Mouse (Mus musculus): ENCODE results near the gene Cxcr6. TPM values are rescaled to one million over a fixed set of nuclear protein-coding genes. Genes with fewer than 3 reads are reported as not detected.

Gene Cxcr6
- total RNA-seq, 1 experiment = 1.3 TPM

DNA sequence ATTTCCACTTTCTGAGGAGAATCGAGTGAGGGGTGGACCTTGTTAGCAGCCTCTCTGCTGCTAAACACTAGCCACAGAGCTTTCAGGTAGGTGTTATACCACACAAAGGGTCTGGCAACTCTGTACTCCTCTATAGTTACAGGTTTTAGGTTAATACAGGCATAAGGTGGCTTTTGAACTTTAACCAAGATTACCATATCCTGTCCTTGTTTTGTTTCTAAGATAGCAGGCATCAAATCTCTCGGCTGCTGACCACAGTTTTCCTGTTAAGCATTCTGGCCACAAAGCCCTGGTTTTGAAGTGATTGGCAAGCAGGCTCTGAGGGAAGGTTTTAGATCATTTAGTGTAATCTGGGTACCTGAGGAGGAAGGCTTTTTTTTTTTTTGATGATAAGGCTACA is 8.1 kb downstream of the Cxcr6 start:
- Histone ChIP-seq H3K36me3 (ENCODE audit: control insufficient read depth, insufficient read depth, low read length, poor library complexity, severe bottlenecking) (no peaks in the 10 kb centered on the region; the same call in 1 of the 2 replicates), H3K9ac (ENCODE audit: insufficient read depth, low read depth, low read length, poor library complexity, severe bottlenecking) (no peak overlapping the region), H3K4me1 (ENCODE audit: control insufficient read depth in 2 of 2, insufficient read depth in 2 of 2, low read length in 2 of 2, poor library complexity in 1 of 2) (no peaks in the 10 kb centered on the region), H3K9me3 (ENCODE audit: control insufficient read depth, insufficient read depth, low read depth, low read length) (no peaks in the 10 kb centered on the region), H3K27ac (ENCODE audit: insufficient read depth, low read depth, low read length, poor library complexity, severe bottlenecking) (no peak overlapping the region), H3K4me3 (ENCODE audit: insufficient read depth in 1 of 2, low read depth in 1 of 2, low read length in 2 of 2, poor library complexity in 1 of 2, severe bottlenecking in 1 of 2) (no peak overlapping the region)
- in situ Hi-C loops (cut with MboI; ENCODE audit: low sequenced_read_pairs in 2 of 2, unreplicated experiment in 2 of 2) = no loop called here
- TF ChIP-seq MAFK (IDR thresholded peaks at IDR 0.05; ENCODE audit: insufficient read depth, low read depth, low read length) = no peak
- TF ChIP-seq ZNF384 (IDR thresholded peaks at IDR 0.05; ENCODE audit: low read depth, low read length) = no peak
- no peak for TF ChIP-seq ZC3H11A (IDR thresholded peaks at IDR 0.05; ENCODE audit: borderline replicate concordance, low read depth, low read length)
- TF ChIP-seq HCFC1 (IDR thresholded peaks at IDR 0.05; ENCODE audit: borderline replicate concordance, insufficient read depth, low read length) = no peak
- no peak for TF ChIP-seq CHD2 (IDR thresholded peaks at IDR 0.05; ENCODE audit: low read depth, low read length)
- no peak for DNase-seq (ENCODE audit: low read depth, low spot score)

GRCm38 (mm10) chr9:123814821-123815220 is 8.5 kb downstream of the Cxcr6 start:
- Histone ChIP-seq H3K4me1 (ENCODE audit: control insufficient read depth in 2 of 2, insufficient read depth in 2 of 2, low read length in 2 of 2, poor library complexity in 1 of 2) (no peaks in the 10 kb centered on the region), H3K9me3 (ENCODE audit: control insufficient read depth, insufficient read depth, low read depth, low read length) (no peaks in the 10 kb centered on the region), H3K4me3 (ENCODE audit: insufficient read depth in 1 of 2, low read depth in 1 of 2, low read length in 2 of 2, poor library complexity in 1 of 2, severe bottlenecking in 1 of 2) (no peak overlapping the region), H3K27ac (ENCODE audit: insufficient read depth, low read depth, low read length, poor library complexity, severe bottlenecking) (no peak overlapping the region), H3K36me3 (ENCODE audit: control insufficient read depth, insufficient read depth, low read length, poor library complexity, severe bottlenecking) (no peaks in the 10 kb centered on the region; the same call in 1 of the 2 replicates), H3K9ac (ENCODE audit: insufficient read depth, low read depth, low read length, poor library complexity, severe bottlenecking) (no peak overlapping the region)
- no peak for DNase-seq (ENCODE audit: low read depth, low spot score)
- TF ChIP-seq CHD2 (IDR thresholded peaks at IDR 0.05; ENCODE audit: low read depth, low read length) (no peak), MAFK (IDR thresholded peaks at IDR 0.05; ENCODE audit: insufficient read depth, low read depth, low read length) (no peak), ZNF384 (IDR thresholded peaks at IDR 0.05; ENCODE audit: low read depth, low read length) (no peak), HCFC1 (IDR thresholded peaks at IDR 0.05; ENCODE audit: borderline replicate concordance, insufficient read depth, low read length) (no peak), ZC3H11A (IDR thresholded peaks at IDR 0.05; ENCODE audit: borderline replicate concordance, low read depth, low read length) (no peak)
- in situ Hi-C loops (cut with MboI; ENCODE audit: low sequenced_read_pairs in 2 of 2, unreplicated experiment in 2 of 2) = no loop called here

DNA sequence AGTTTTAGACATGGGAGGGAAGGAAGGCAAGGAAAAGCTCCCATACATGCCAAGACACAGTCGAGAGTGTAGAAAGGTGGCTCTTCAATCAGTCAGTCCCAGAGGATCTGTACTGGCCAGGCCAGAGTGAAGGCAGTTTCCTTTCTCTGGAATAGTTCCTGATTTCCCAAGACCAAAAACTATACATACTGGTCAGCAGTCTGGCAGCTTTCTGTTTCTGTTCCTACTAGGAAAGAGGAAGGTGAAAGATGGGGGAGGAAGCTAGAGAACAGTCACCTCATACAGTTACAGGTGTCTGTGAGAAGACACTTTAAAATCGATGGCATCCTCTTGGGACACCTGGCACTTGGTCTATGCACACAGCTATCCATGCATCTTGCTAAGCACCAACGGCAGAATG is 9.2 kb downstream of the Cxcr6 start:
- Histone ChIP-seq H3K9me3 (ENCODE audit: control insufficient read depth, insufficient read depth, low read depth, low read length) (no peaks in the 10 kb centered on the region), H3K36me3 (ENCODE audit: control insufficient read depth, insufficient read depth, low read length, poor library complexity, severe bottlenecking) (no peaks in the 10 kb centered on the region; the same call in 1 of the 2 replicates), H3K4me1 (ENCODE audit: control insufficient read depth in 2 of 2, insufficient read depth in 2 of 2, low read length in 2 of 2, poor library complexity in 1 of 2) (no peaks in the 10 kb centered on the region), H3K4me3 (ENCODE audit: insufficient read depth in 1 of 2, low read depth in 1 of 2, low read length in 2 of 2, poor library complexity in 1 of 2, severe bottlenecking in 1 of 2) (no peak overlapping the region), H3K9ac (ENCODE audit: insufficient read depth, low read depth, low read length, poor library complexity, severe bottlenecking) (no peak overlapping the region), H3K27ac (ENCODE audit: insufficient read depth, low read depth, low read length, poor library complexity, severe bottlenecking) (no peak overlapping the region)
- TF ChIP-seq CHD2 (IDR thresholded peaks at IDR 0.05; ENCODE audit: low read depth, low read length) = no peak
- no peak for TF ChIP-seq MAFK (IDR thresholded peaks at IDR 0.05; ENCODE audit: insufficient read depth, low read depth, low read length)
- no peak for TF ChIP-seq ZNF384 (IDR thresholded peaks at IDR 0.05; ENCODE audit: low read depth, low read length)
- no peak for TF ChIP-seq ZC3H11A (IDR thresholded peaks at IDR 0.05; ENCODE audit: borderline replicate concordance, low read depth, low read length)
- no peak for TF ChIP-seq HCFC1 (IDR thresholded peaks at IDR 0.05; ENCODE audit: borderline replicate concordance, insufficient read depth, low read length)
- DNase-seq (ENCODE audit: low read depth, low spot score) = no peak
- in situ Hi-C loops (cut with MboI; ENCODE audit: low sequenced_read_pairs in 2 of 2, unreplicated experiment in 2 of 2) = no loop called here

DNA sequence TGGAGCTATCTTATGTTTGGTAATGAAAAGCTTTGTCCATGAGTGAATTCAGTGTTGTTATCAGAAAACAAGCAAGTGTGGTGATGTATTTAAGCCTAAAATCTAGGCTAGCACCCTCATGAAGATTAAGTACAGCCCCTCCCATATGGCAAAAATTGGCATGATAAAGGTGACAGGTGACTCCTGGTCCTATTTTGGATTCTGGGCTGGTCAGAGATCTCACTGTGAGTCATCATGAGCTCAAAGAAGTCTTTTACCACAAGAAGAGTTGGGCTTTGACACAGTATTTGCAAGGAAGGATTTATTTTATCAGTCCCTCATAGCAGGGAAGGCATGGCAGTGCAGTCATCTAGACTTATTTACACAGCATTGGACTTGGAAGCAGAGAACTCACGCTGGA is 9.7 kb downstream of the Cxcr6 start:
- H3K27ac ChIP-seq (ENCODE audit: insufficient read depth, low read depth, low read length, poor library complexity, severe bottlenecking) = no peak overlapping the region
- TF ChIP-seq ZNF384 (IDR thresholded peaks at IDR 0.05; ENCODE audit: low read depth, low read length) (no peak), ZC3H11A (IDR thresholded peaks at IDR 0.05; ENCODE audit: borderline replicate concordance, low read depth, low read length) (no peak), MAFK (IDR thresholded peaks at IDR 0.05; ENCODE audit: insufficient read depth, low read depth, low read length) (no peak), CHD2 (IDR thresholded peaks at IDR 0.05; ENCODE audit: low read depth, low read length) (no peak), HCFC1 (IDR thresholded peaks at IDR 0.05; ENCODE audit: borderline replicate concordance, insufficient read depth, low read length) (no peak)
- H3K4me3 ChIP-seq (ENCODE audit: insufficient read depth in 1 of 2, low read depth in 1 of 2, low read length in 2 of 2, poor library complexity in 1 of 2, severe bottlenecking in 1 of 2) = no peak overlapping the region
- H3K4me1 ChIP-seq (ENCODE audit: control insufficient read depth in 2 of 2, insufficient read depth in 2 of 2, low read length in 2 of 2, poor library complexity in 1 of 2) = no peaks in the 10 kb centered on the region
- no peak overlapping the region for H3K9ac ChIP-seq (ENCODE audit: insufficient read depth, low read depth, low read length, poor library complexity, severe bottlenecking)
- no peaks in the 10 kb centered on the region for H3K9me3 ChIP-seq (ENCODE audit: control insufficient read depth, insufficient read depth, low read depth, low read length)
- no peaks in the 10 kb centered on the region; the same call in 1 of the 2 replicates for H3K36me3 ChIP-seq (ENCODE audit: control insufficient read depth, insufficient read depth, low read length, poor library complexity, severe bottlenecking)
- in situ Hi-C loops (cut with MboI; ENCODE audit: low sequenced_read_pairs in 2 of 2, unreplicated experiment in 2 of 2) = no loop called here
- no peak for DNase-seq (ENCODE audit: low read depth, low spot score)

DNA sequence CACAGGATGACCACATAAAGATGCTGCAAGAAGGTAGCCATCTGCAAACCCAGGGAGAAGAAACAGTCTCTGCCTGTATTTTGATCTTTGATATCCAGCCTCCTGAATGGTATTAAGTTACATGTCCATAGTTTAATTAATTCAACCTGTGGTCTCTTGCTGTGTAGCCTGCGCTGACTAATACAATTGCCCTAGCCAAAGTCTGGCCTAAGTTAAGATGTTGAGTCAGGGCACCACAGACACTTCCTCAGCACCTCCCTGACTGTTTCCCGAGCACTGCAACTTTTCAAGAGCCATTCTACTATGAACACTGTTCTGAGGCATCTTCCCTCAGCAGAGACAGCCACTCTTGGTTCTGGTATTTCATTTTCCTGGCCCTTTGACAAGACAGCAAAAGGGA is 12.3 kb downstream of the Cxcr6 start:
- Histone ChIP-seq H3K4me3 (ENCODE audit: insufficient read depth in 1 of 2, low read depth in 1 of 2, low read length in 2 of 2, poor library complexity in 1 of 2, severe bottlenecking in 1 of 2) (no peak overlapping the region), H3K9ac (ENCODE audit: insufficient read depth, low read depth, low read length, poor library complexity, severe bottlenecking) (no peak overlapping the region), H3K9me3 (ENCODE audit: control insufficient read depth, insufficient read depth, low read depth, low read length) (no peaks in the 10 kb centered on the region), H3K27ac (ENCODE audit: insufficient read depth, low read depth, low read length, poor library complexity, severe bottlenecking) (no peak overlapping the region), H3K36me3 (ENCODE audit: control insufficient read depth, insufficient read depth, low read length, poor library complexity, severe bottlenecking) (peaks cover 2% of the 10 kb centered on the region; the same call in 1 of the 2 replicates), H3K4me1 (ENCODE audit: control insufficient read depth in 2 of 2, insufficient read depth in 2 of 2, low read length in 2 of 2, poor library complexity in 1 of 2) (no peaks in the 10 kb centered on the region)
- DNase-seq (ENCODE audit: low read depth, low spot score) = no peak
- in situ Hi-C loops (cut with MboI; ENCODE audit: low sequenced_read_pairs in 2 of 2, unreplicated experiment in 2 of 2) = no loop called here
- TF ChIP-seq CHD2 (IDR thresholded peaks at IDR 0.05; ENCODE audit: low read depth, low read length) (no peak), HCFC1 (IDR thresholded peaks at IDR 0.05; ENCODE audit: borderline replicate concordance, insufficient read depth, low read length) (no peak), ZNF384 (IDR thresholded peaks at IDR 0.05; ENCODE audit: low read depth, low read length) (no peak), ZC3H11A (IDR thresholded peaks at IDR 0.05; ENCODE audit: borderline replicate concordance, low read depth, low read length) (no peak), MAFK (IDR thresholded peaks at IDR 0.05; ENCODE audit: insufficient read depth, low read depth, low read length) (no peak)

All from ES-E14 (cell line).